Mouse (Mus musculus): ENCODE measurements around the gene Gpc1.

DNA sequence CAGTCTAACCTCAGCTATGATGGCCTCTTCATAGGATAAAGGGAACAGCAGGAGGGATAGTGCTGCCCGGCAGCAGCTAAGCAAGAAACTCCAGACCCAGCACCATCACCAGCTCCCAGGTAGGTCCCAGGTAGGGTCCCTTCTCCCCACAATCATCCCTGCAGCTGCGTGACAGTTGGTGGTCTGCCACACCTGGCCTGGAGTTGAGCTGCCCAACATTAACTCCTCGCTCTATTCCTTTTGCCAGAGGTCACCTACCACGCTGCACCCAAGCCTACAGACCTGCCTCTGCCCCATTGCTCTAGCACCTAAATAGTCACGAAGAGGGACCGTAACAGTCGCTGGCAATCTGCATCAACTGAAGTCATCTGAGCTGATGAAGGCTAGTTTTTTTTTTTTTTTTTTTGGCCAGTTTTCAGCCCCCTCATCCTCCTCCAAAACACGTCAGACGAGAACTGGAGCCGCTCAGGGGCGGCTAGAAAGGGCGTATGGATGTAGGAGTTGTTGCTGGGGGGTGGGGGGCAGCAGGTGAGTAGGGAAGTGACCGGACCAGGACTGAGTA is 738 bp upstream of the Gpc1 start:
- TF ChIP-seq MAFK (IDR thresholded peaks at IDR 0.05; ENCODE audit: insufficient read depth, low read depth, low read length) (no peak), CHD2 (IDR thresholded peaks at IDR 0.05; ENCODE audit: low read depth, low read length) (no peak), HCFC1 (IDR thresholded peaks at IDR 0.05; ENCODE audit: borderline replicate concordance, insufficient read depth, low read length) (no peak), ZC3H11A (IDR thresholded peaks at IDR 0.05; ENCODE audit: borderline replicate concordance, low read depth, low read length) (no peak)
